Mouse (Mus musculus): ENCODE measurements around the gene Ly75. TPM values are rescaled to one million over a fixed set of nuclear protein-coding genes. Genes with fewer than 3 reads are reported as not detected.
A peak's percentile ranks its signal among the peaks of the same experiment; 100 is the strongest.

Ly75 gene
- polyA plus RNA-seq, 1 experiment from 2014 or later: 1.1 TPM

DNA sequence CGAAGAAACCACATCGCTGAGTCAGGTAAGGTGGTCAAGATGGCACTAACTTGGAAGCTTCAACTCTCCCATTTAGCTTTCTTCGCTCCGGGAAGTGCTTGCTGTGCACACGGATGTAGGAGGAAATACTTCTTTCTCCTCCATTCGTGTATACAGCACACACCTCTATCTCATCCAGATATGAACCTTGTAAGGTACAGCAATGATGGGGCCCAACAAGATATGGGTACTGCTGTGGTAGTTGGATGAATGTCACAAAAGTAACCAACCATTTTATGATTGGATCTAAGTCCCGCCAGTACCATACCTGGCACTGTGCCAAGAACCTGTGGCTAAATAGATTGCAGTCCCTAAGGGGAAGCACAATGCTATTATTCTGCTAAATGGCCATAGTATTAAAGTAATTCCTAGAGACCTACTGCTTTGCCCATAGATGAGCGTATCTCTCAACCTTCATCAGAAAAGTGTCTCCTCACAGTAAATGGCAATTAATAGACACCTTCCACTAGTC, 97.9 kb downstream of the Ly75 start:
- 91% methylated on average over 8 of the region's 8 CpGs for WGBS
- no peak overlapping the region for H3K4me2 ChIP-seq (ENCODE audit: low read depth, low read length)
- H3K9me3 ChIP-seq (ENCODE audit: control insufficient read depth, low read length): no peaks in the 10 kb centered on the region
- peaks cover 7% of the 10 kb centered on the region for H3K4me1 ChIP-seq (ENCODE audit: control insufficient read depth, insufficient read depth, low read length)
- H3K9ac ChIP-seq (ENCODE audit: low read depth, low read length): no peak overlapping the region
- H3K27me3 ChIP-seq (replicated peaks; ENCODE audit: control insufficient read depth, insufficient read depth, low read length): no peaks in the 10 kb centered on the region
- no peaks in the 10 kb centered on the region for H3K36me3 ChIP-seq (ENCODE audit: control insufficient read depth, insufficient read depth, low read length)
- ATAC-seq (ENCODE audit: low read depth): no peak
- H3K27ac ChIP-seq (replicated peaks; ENCODE audit: low read depth, low read length): no peak overlapping the region
- H3K4me3 ChIP-seq (ENCODE audit: low read depth, low read length): no peak overlapping the region
- no peak for DNase-seq (ENCODE audit: low spot score)

DNA sequence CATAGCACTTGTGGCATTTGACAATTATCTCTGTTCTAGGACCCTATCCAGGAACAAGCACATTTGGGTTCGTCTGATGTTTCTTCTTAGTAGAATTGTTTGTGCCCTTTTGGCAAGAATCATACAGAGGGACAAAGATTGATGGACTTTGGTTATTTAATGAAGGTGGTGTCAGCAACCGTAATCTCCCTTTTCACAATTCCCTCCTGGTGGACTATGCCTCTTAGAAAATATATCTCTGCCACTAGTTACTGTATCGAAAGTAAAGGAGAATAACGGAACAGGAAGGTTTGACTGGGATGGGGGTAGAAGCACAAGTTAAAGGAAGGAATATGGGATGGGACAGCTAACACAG, 98.7 kb downstream of the Ly75 start, which contains the start of gene Cd302:
Cd302 (minus strand) TSS at position 22 of the 355 bp plus-strand sequence.
- peak within 1 kb of the TSS; percentile 57 for H3K4me3 ChIP-seq (ENCODE audit: low read depth, low read length)
- H3K36me3 ChIP-seq (ENCODE audit: control insufficient read depth, insufficient read depth, low read length): no peaks in the 10 kb centered on the region
- DNase-seq (ENCODE audit: low spot score): no peak
- peak within 1 kb of the TSS; percentile 97 for H3K4me2 ChIP-seq (ENCODE audit: low read depth, low read length)
- H3K4me1 ChIP-seq (ENCODE audit: control insufficient read depth, insufficient read depth, low read length): peaks cover 7% of the 10 kb centered on the region
- no peak for ATAC-seq (ENCODE audit: low read depth)
- 62% methylated on average over 4 of the region's 4 CpGs for WGBS
- no peaks in the 10 kb centered on the region for H3K9me3 ChIP-seq (ENCODE audit: control insufficient read depth, low read length)
- peak within 1 kb of the TSS; percentile 72 for H3K9ac ChIP-seq (ENCODE audit: low read depth, low read length)
- H3K27ac ChIP-seq (replicated peaks; ENCODE audit: low read depth, low read length): peak within 1 kb of the TSS; percentile 61
- H3K27me3 ChIP-seq (replicated peaks; ENCODE audit: control insufficient read depth, insufficient read depth, low read length): no peaks in the 10 kb centered on the region

DNA sequence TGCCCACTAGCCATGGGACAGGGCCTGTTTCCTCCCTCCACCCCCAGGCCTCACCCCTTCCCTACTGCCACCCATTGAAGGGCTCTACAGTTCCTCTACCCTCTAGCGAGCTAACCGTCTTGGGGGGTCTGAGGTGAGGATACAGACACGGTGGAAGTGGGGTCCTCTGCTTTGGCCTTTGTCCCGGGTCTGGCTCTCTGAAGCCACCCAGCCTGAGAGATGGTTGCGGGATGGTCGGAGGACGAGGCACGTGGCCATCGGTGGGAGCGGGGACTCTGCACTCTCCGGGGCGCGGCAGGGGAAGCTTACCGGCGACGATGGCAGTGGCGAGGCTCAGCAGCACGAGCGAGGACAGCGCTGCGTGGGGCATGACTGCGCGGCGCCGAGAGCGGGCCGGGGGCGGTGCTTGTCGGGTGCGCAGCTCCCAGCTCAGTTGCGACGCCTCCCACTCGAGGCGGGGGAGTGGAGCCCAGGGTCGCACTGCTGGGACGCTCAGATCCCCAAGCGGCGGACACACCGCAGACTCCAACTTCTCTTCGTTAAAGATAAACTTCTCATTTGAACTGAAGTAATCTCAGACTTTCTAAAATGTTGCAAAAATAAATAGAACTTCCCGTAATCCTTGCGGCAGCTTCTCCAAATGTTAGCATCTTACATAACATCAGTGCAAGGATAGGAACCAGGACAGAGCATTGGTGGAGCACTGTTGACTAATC, 99.2 kb downstream of the Ly75 start:
- no peaks in the 10 kb centered on the region for H3K9me3 ChIP-seq (ENCODE audit: control insufficient read depth, low read length)
- ATAC-seq (ENCODE audit: low read depth) (peak; percentile 89), DNase-seq (ENCODE audit: low spot score) (peak; percentile 82)
- WGBS: under 1% methylated on average over 29 of the region's 42 CpGs
- no peaks in the 10 kb centered on the region for H3K27me3 ChIP-seq (replicated peaks; ENCODE audit: control insufficient read depth, insufficient read depth, low read length)
- peak overlapping the region; percentile 97 for H3K4me2 ChIP-seq (ENCODE audit: low read depth, low read length)
- peaks cover 7% of the 10 kb centered on the region for H3K4me1 ChIP-seq (ENCODE audit: control insufficient read depth, insufficient read depth, low read length)
- peak overlapping the region; percentile 72 for H3K9ac ChIP-seq (ENCODE audit: low read depth, low read length)
- H3K36me3 ChIP-seq (ENCODE audit: control insufficient read depth, insufficient read depth, low read length): no peaks in the 10 kb centered on the region
- peak overlapping the region; percentile 57 for H3K4me3 ChIP-seq (ENCODE audit: low read depth, low read length)
- peak overlapping the region; percentile 61 for H3K27ac ChIP-seq (replicated peaks; ENCODE audit: low read depth, low read length)

DNA sequence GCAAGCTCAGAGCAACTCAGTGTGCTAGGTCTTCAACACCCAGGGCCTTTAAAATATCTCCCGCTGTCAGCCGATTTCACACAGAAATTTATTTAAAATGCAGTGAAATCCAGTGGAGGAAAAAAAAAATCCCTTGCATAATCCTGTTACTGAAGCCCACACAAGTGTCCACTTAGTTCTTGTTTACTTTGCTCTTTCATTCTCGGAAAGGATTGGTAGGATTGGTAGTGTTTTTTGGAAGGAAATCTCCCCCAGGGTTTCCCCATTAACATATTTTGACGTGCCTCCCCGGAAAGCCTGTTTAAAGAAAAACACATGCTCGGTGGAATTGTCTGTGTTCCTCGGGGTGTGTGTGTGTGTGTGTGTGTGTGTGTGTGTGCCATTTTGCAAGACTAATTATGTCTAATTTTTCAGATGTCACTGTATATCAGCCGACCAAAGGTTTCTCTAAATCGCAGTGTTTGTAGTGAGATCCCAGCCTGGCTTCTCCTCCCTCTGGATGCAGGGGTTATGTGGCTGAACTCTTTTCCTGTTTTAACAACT, 99.8 kb downstream of the Ly75 start:
- 3% methylated on average over 9 of the region's 9 CpGs for WGBS
- DNase-seq (ENCODE audit: low spot score) (peak; percentile 50), ATAC-seq (ENCODE audit: low read depth) (0 out of 2 replicates have a peak, but pooled peaks have one; percentile 4)
- no peaks in the 10 kb centered on the region for H3K36me3 ChIP-seq (ENCODE audit: control insufficient read depth, insufficient read depth, low read length)
- H3K4me3 ChIP-seq (ENCODE audit: low read depth, low read length): peak overlapping the region; percentile 57
- H3K4me1 ChIP-seq (ENCODE audit: control insufficient read depth, insufficient read depth, low read length): peaks cover 7% of the 10 kb centered on the region
- H3K27me3 ChIP-seq (replicated peaks; ENCODE audit: control insufficient read depth, insufficient read depth, low read length): no peaks in the 10 kb centered on the region
- peak overlapping the region; percentile 97 for H3K4me2 ChIP-seq (ENCODE audit: low read depth, low read length)
- H3K9ac ChIP-seq (ENCODE audit: low read depth, low read length): peak overlapping the region; percentile 72
- no peaks in the 10 kb centered on the region for H3K9me3 ChIP-seq (ENCODE audit: control insufficient read depth, low read length)
- peak overlapping the region; percentile 61 for H3K27ac ChIP-seq (replicated peaks; ENCODE audit: low read depth, low read length)

DNA sequence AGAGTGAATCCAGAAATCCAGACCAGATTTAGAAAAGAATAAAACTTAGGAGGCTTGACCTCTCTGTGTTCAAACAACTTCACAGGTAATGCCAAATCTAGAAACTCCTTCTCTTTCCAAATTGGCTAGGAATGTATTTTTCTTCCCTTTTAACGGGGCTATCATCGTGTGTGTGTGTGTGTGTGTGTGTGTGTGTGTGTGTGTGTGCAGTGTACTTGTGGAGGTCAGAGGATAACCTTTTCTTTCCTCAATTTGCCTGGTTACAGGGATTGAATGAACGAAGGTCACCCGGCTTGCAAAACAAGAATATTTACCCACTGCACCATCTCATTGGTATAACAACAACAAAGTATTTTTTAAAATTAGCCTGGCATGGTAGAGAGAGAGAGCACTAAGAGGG, 100.5 kb downstream of the Ly75 start:
- H3K9me3 ChIP-seq (ENCODE audit: control insufficient read depth, low read length): no peaks in the 10 kb centered on the region
- peak overlapping the region; percentile 97 for H3K4me2 ChIP-seq (ENCODE audit: low read depth, low read length)
- H3K4me3 ChIP-seq (ENCODE audit: low read depth, low read length): peak overlapping the region; percentile 57; the same call in 1 of the 2 replicates
- DNase-seq (ENCODE audit: low spot score) (no peak), ATAC-seq (ENCODE audit: low read depth) (no peak)
- WGBS: 67% methylated on average over 4 of the region's 4 CpGs
- no peaks in the 10 kb centered on the region for H3K27me3 ChIP-seq (replicated peaks; ENCODE audit: control insufficient read depth, insufficient read depth, low read length)
- H3K9ac ChIP-seq (ENCODE audit: low read depth, low read length): peak overlapping the region; percentile 72
- H3K27ac ChIP-seq (replicated peaks; ENCODE audit: low read depth, low read length): no peak overlapping the region
- no peaks in the 10 kb centered on the region for H3K36me3 ChIP-seq (ENCODE audit: control insufficient read depth, insufficient read depth, low read length)
- H3K4me1 ChIP-seq (ENCODE audit: control insufficient read depth, insufficient read depth, low read length): peaks cover 7% of the 10 kb centered on the region

DNA sequence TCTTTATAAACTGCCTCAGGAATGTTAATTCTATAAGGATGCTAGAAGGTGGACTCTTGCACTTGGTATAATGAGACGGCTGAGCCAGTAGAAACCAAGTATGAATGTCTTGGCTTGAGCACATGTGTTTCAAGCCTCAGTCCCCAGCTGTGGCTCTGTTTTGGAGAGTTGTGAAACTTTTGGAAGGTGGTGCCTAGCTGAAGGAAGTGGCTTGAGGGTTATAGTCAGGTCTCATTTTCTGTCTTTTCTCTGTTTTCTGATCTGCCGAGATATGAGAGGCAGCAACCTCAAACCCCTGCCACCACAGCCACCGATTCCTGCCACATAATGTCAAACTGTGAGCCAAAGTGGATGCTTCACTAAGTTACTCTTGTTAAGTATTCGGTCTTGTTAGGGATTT, 104.5 kb downstream of the Ly75 start:
- Histone ChIP-seq H3K27me3 (replicated peaks; ENCODE audit: control insufficient read depth, insufficient read depth, low read length) (no peaks in the 10 kb centered on the region), H3K27ac (replicated peaks; ENCODE audit: low read depth, low read length) (no peak overlapping the region), H3K4me2 (ENCODE audit: low read depth, low read length) (no peak overlapping the region), H3K4me1 (ENCODE audit: control insufficient read depth, insufficient read depth, low read length) (peaks cover 7% of the 10 kb centered on the region), H3K36me3 (ENCODE audit: control insufficient read depth, insufficient read depth, low read length) (0 out of 2 replicates have a peak, but pooled peaks cover 4% of the 10 kb centered on the region), H3K4me3 (ENCODE audit: low read depth, low read length) (no peak overlapping the region), H3K9me3 (ENCODE audit: control insufficient read depth, low read length) (no peaks in the 10 kb centered on the region), H3K9ac (ENCODE audit: low read depth, low read length) (no peak overlapping the region)
- DNase-seq (ENCODE audit: low spot score) (no peak), ATAC-seq (ENCODE audit: low read depth) (no peak)
- WGBS: 91% methylated on average over 4 of the region's 4 CpGs

DNA sequence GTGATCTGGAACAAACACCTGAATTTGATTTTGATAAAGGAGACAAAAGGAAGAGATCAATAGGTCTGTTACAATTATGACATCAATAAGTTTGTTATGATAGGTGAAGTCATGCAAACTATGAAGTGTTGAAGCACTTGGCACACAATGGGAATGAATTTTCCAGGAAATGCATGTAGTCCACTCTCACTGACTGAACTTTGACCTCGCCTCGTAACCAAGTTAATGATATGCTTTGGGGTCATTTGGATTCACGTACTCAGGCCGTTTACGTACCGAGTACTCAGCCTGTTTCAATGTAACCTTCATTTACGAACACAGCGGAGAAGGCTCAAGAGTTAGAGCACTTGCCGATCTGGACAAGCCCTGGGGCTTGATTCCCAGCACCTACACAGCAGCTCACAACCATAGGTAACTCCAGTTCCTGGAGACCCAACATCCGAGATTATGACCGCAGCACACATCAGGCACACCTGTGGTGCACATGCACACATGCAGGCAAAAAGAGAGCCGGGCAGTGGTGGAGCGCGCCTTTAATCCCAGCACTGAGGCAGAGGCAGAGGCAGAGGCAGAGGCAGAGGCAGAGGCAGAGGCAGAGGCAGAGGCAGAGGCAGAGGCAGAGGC, 113.1 kb downstream of the Ly75 start:
- no peaks in the 10 kb centered on the region for H3K9me3 ChIP-seq (ENCODE audit: control insufficient read depth, low read length)
- H3K27me3 ChIP-seq (replicated peaks; ENCODE audit: control insufficient read depth, insufficient read depth, low read length): no peaks in the 10 kb centered on the region
- peaks cover 8% of the 10 kb centered on the region for H3K4me1 ChIP-seq (ENCODE audit: control insufficient read depth, insufficient read depth, low read length)
- no peak overlapping the region for H3K4me3 ChIP-seq (ENCODE audit: low read depth, low read length)
- DNase-seq (ENCODE audit: low spot score) (no peak), ATAC-seq (ENCODE audit: low read depth) (no peak)
- H3K27ac ChIP-seq (replicated peaks; ENCODE audit: low read depth, low read length): no peak overlapping the region
- H3K36me3 ChIP-seq (ENCODE audit: control insufficient read depth, insufficient read depth, low read length): peaks cover 12% of the 10 kb centered on the region; the same call in 1 of the 2 replicates
- no peak overlapping the region for H3K4me2 ChIP-seq (ENCODE audit: low read depth, low read length)
- no peak overlapping the region for H3K9ac ChIP-seq (ENCODE audit: low read depth, low read length)
- 92% methylated on average over 14 of the region's 14 CpGs for WGBS

DNA sequence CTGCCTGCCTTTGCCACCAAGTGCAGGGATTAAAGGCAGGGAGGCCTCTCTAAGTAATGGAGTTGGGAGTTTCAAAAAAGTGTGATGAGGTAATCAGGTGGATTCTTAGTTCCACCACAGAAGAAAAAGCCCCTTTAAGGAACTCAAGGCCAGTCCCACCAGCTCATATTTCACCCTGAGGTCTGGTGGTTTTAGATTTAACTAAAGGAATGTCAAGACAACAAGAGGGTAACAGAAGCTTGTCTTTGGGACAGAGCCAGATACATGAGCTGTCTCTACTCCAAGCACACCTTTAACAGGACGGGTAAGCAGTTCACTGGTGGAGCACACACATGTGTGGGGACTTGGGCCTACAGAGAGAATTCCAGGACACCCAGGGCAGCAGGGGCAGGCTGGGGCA, 115.5 kb downstream of the Ly75 start:
- 12% methylated on average over 1 of the region's 1 CpGs for WGBS
- Histone ChIP-seq H3K9me3 (ENCODE audit: control insufficient read depth, low read length) (no peaks in the 10 kb centered on the region), H3K4me1 (ENCODE audit: control insufficient read depth, insufficient read depth, low read length) (peaks cover 8% of the 10 kb centered on the region), H3K27me3 (replicated peaks; ENCODE audit: control insufficient read depth, insufficient read depth, low read length) (no peaks in the 10 kb centered on the region), H3K4me2 (ENCODE audit: low read depth, low read length) (no peak overlapping the region), H3K9ac (ENCODE audit: low read depth, low read length) (no peak overlapping the region), H3K36me3 (ENCODE audit: control insufficient read depth, insufficient read depth, low read length) (peaks cover 13% of the 10 kb centered on the region; the same call in 1 of the 2 replicates), H3K4me3 (ENCODE audit: low read depth, low read length) (no peak overlapping the region), H3K27ac (replicated peaks; ENCODE audit: low read depth, low read length) (no peak overlapping the region; the same call in 1 of the 2 replicates)
- peak; percentile 96 for ATAC-seq (ENCODE audit: low read depth)
- DNase-seq (ENCODE audit: low spot score): peak; percentile 87
